Mouse (Mus musculus) G1E-ER4 (cell line): ENCODE measurements around the gene Pan2. TPM values are rescaled to one million over a fixed set of nuclear protein-coding genes. Genes with fewer than 3 reads are reported as not detected.

Experiments
- GATA1 ChIP-seq: IDR thresholded peaks from one replicate; pipeline ENCODE4 v1.8.0; 2012; ENCODE audit warnings: low read length, inconsistent platforms
- polyA plus RNA-seq: library from polyadenylated mRNA; stranded (reverse); fragments of >175 nt; gene quantifications from 2 replicates; pipeline ENCODE4 v1.2.3, GENCODE M21; 2012

The Pan2 gene
- polyA plus RNA-seq, 1 experiment = 2.7 TPM

DNA sequence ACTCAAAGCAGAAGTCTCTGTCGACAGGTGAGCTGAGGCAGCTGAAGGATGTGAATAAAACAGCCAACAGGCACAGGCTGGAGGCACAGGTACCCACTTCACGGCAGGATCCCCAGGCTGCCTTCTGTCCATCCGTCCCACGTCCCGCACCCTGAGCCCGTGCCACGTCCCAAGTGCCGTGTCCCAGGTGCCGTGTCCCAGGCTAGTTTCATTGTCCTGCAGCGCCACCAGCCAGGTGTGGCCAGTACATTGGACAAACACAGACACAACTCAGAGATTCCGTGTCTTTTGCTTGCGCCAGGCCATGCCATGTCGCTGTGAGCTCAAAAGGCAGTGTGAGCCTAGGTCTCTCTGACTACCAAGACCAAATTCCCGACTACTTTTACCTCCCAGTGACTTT is 21.5 kb upstream of the Pan2 start:
- TF ChIP-seq GATA1 = no peak

DNA sequence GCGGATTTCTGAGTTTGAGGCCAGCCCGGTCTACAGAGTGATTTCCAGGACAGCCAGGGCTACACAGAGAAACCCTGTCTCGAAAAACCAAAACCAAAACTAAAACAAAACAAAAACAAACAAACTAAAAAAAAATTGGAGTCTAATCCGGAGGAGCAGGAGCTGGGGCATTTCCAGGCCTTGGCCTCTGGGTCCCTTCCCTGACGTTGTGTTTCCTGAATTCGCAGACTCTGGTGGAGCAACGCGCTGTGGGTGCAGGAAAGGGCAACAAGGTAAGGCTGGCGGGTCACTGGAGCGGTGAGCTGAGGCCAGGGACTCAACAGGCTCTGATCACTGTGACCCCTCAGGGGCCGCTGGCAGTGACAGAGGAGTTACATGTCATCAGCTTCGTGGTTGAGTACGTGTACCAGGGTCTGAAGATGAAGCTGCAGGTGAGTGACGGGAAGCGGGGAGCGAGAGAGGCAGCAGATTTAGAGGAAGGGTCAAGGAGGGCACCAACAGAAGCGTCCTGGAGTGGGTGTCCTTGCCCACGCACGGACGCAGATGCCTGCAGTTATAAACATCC is 20.2 kb upstream of the Pan2 start:
- TF ChIP-seq GATA1 = no peak

DNA sequence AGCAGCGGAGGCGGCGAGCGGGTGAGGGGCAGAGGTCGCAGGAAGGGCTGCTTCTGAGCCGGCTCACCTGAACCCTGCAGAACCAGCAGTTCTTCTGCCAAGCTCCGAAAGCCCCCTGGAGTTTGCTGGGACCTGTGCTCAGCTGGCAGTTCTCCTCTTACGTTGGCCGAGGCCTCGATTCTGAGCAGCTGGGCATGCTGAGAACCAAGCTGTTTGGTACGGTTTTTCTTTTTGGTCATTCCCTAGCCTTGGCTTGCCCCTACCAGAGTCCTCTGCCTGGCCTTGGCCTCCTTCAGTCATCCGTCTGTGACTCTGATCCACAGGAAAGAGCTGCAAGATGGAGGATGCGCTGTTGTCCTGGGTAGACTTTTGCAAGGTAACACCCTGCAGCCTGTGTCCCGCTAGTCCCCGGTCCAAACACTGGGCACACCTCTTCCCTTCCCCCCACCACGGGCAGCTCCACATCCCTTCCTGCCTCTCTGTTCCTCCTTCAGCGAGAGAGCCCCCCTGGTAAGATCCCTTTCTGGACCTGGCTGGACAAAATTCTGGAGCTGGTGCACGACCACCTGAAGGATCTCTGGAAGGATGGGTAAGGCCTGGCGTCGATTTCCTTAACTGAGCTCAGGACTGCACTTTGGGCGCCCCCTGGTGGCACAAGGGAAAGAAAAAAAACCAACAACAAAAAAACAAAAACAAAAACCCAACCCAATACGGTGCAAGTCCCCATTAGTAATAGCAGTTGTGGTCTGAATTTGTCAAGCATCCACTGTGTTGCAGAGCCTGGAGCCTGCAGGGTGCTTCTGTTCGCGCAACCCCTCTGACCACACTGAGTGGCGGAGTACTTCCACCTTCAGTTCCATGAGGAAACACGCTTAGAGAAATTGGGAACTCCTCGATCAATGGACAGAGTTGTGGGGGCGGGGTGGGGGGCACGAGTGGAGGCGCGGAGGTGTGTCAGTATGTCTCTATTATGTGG is 19.2 kb upstream of the Pan2 start:
- no peak for TF ChIP-seq GATA1

DNA sequence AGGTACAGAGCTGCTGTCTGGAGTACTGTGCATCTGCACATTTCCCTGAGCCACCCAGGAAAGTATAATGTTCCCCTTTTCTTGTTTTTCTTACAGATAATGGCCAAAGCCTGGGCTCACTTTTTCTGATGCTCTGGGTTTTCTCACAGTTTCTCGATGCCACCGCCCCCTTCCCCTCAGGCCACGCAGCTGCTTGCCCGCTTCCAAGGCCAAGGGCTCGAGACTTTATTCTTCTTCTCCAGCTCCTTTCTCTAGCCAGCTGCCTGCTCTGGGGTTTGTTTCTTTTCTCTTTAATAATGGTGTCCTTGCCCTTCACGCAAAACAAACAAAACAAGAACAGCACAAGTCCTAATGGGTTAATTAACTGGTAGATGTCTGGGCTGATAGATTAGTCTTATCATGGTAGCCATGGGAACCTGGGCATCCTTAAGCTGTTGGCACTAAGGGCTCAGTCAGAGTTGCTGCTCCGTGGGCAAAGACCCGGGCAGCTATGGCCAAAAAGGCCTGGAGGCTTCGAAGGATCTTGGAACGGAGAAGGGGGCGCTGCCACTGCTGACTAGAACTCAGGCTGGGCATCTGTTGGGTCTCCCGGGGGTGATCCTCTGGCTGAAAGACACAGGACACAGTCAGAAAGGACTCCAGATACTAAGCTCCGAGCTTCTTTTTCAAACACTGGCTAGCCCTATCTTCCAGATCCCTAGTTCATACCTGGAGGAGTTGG is 6.6 kb upstream of the Pan2 start:
- no peak for TF ChIP-seq GATA1

DNA sequence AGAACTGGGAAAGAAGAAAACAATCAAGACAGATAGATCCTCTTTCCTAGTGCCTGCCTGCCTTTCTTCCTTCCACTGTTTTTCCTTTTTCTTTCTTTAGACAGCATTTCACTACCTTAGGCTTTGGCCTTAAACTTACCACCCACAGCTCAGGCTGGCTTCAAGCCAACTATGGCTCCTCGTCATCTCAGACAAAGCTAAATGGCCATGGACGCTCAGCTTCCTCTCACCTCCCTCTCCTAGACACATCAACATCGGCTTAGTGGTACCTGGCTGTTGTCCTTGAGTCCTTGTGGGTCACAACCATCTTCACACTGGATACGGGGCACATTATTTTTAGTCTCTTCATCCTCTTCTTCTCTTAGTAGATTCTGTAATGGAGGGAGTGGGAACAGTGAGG is 5.9 kb upstream of the Pan2 start:
- TF ChIP-seq GATA1 = no peak

DNA sequence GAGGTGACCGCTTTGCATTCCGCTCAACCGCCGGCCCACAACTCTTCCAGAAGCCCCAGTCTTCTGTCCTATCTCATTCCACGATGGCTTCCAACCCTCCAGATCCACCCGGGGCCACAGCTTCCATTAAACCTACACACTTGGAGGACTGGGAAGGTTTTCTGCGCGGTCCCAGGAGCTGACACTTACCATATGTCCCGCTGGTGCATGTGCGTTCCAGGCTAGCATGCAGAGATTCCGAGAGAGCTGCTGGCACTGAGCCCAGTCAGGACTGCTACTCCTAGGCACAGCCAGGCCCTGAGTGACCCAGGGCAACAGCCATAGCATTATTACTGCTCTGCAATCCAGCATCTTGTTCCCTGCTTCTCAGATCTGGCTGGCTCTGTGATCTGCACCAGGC is 5.5 kb upstream of the Pan2 start:
- TF ChIP-seq GATA1 = no peak

DNA sequence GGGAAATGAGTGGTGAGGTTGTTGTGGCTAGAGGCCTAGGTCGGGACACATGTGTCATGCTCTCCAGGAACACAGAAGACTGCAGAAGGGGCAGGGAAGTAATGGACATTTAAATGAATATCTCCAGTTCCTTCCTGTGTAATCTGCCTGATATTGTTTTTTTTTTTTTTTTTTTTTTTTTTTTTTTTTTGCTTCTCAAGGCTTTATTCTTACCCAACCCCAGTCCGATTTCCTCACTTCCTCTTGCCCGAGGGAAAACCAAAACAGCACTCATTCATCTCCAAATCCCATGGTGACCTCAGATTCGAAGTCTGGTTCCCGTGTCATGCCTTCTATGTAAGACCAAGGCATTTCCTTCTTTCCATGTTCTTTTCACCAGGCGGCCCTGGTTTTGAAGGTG is 4.9 kb upstream of the Pan2 start:
- TF ChIP-seq GATA1 = no peak

DNA sequence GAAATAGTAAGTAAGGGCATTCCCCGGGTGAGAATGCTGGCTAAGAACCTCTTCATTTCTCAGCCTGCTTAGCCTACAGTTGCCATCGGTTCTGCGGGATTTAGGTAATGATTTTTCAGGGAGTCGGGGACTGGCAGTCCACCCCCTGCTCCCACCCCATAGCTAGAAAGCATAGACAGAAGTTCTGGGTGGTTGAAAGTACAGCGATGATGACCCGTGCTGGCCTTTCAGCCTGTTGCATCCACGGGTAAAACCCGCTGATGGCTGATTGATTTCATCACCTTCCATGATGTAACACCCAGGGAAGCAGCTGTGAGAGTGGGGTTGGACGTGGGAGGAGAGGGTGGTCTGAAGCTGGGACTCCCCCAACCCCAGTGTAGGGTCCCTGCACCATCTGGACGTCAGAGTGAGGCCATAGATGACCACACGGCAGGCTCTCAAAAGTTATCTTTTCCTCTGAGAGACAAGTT is 4.4 kb upstream of the Pan2 start, which contains the start of gene Il23a:
Gene Il23a (minus strand): TSS at position 51 of the 470 bp plus-strand sequence.
- no peak for TF ChIP-seq GATA1

DNA sequence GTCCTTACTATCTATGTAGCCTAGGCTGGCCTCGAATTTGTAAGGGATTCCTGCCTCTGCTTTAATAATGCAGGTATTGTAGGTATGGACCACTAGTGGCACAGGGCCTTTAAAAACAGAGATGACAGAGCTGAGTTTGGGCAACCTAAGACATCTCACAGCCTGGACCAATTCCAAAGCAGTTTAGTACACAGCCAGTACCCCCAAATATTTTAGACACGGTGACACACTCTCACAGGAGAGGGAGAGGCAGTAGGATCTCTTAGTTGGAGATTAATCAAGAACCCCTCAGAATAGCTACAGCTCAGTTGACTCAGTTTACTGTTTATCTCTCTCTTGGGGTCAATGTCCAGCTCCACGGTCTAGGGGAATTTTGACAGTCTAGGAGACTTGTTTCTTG is 778 bp upstream of the Pan2 start:
- TF ChIP-seq GATA1 = no peak

DNA sequence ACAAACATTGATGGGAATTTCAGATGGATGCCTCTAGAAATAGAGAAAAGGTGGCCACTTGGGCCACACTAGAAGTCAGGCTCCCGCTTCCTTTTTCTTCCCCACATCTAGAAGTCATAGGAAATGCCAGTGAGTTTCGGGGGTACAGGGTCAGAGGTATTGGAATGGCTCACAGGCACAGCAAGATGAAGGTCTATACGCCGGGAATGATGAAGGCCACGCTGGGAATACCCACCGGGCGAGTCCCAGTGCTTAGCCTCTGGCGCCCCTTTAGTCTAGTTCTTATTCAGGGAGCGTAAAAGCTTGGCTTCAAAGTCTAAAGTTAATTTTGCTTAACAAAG is 380 bp upstream of the Pan2 start:
- no peak for TF ChIP-seq GATA1

DNA sequence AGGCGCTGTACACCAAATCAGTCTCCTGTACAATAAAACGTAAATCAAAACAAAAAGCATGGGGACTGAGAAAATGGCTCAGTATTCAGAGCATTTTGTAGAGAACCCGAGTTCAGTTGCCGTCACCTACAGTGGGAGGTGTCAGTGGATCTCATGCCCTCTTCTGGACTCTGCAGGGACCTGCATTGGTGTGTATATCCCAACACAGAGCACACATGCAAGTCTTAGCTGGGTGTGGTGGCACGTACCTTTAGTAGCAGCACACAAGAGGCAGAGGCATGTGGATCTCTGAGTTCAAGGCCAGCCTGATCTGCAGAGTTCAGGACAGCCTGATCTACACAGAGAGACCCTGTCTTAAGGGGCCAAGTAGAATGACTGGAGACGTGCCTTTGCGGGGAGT is 6.5 kb downstream of the Pan2 start:
- no peak for TF ChIP-seq GATA1

DNA sequence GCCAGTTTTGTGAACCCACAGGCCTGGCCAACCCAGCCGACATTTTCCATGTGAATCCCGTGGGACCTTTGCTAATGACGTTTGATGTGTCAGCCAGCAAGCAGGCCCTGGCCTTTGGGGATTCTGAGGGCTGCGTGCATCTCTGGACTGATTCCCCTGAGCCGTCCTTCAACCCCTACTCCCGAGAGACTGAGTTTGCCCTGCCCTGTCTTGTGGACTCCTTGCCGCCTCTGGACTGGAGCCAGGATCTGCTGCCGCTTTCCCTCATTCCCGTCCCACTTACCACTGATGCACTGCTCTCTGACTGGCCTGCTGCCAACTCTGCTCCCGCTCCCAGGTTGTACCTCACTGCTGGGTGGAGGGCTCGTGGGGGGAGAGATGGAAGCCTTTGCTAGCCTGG is 7.0 kb downstream of the Pan2 start:
- TF ChIP-seq GATA1 = no peak

DNA sequence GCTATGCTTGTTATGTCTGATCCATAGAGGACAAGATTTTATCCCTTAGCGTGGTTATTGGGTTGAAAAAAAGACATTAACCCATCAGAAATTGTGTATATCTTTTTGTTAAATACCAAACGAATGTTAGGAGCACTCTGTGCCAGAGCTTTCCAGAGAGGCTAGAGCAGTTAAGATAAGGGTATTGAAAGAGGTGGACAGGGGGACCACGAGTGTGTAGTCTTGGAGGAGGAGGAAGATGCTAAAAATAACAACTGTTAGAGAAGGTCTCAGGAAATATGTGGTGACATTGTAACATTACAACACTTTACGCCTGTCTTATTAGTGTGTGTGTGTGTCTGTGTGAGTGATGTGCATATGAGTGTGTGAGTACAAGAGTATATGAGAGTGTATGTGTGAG is 7.8 kb downstream of the Pan2 start:
- TF ChIP-seq GATA1 = no peak

DNA sequence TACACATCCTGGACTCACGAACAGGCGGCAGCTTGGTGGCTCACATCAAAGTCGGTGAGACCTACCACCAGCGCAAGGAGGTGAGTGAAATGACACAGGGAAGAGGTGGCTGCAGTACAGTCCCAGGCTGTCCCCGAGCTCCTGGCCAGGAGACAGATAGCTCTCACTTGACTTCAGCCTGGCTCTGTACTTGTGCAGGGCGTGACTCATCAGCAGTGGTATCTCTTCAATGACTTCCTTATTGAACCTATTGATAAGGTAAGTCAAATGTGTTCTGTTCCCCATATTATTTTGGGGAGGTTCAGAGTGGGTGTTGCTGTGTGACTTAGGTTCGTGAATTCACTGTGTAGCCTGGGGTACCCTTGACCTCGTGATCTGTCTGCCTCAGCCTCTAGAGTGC is 12.4 kb downstream of the Pan2 start:
- no peak for TF ChIP-seq GATA1

DNA sequence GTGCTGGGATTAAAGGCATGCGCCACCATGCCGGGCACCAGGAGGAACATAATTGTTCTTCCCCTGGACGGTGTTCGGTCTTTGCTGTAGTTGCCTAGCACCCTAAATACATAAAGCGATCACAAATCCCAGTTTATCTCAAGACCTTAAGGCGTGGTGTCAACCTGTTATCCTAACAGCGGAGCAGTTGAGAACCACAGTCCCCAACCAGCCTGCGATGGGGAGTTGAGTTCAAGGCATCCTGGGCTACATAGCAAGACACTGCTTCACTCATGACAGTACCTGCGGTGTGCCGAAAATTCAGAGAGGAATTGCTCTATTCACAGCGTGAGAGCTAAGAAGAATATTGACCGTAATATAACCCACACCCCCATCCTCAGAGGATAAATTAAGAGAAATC is 18.5 kb downstream of the Pan2 start:
- no peak for TF ChIP-seq GATA1
